Mouse (Mus musculus): ENCODE results near the gene Taf8. TPM values are rescaled to one million over a fixed set of nuclear protein-coding genes. Genes with fewer than 3 reads are reported as not detected.

Taf8 gene
- total RNA-seq, 2 experiments from 2014 or later = 15.4 to 19.1 TPM

DNA sequence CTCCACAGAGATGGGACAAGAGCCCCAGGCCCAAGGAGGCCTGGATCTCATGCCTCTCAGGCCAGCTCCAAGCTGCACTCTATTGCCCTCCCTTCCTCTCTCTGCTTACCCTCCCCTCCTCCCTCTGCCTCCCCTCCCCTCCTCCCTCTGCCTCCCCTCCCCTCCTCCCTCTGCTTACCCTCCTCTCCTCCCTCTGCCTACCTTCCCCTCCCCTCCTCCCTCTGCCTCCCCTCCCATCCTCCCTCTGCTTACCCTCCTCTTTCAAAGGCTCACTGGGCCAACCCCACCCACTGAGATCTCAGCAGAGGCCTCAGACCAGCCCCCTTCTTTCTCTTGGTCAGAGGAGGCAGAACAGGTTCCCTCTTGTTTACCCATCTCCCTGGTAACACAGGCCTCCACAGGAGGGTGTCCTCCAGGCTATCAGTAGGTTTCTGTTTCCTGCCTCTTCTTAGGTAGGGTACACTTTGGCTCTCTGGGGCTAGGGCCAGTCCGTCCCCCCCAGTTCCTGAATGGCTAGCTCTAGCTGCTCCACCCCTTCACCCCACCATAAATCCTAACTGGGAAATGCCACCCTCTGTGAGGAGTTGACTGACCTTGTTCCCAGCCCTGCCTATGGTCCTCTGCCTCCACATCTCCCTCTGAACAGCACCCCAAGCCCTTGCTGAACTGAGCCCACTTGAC is 17.7 kb downstream of the Taf8 start:
- no peak for DNase-seq

DNA sequence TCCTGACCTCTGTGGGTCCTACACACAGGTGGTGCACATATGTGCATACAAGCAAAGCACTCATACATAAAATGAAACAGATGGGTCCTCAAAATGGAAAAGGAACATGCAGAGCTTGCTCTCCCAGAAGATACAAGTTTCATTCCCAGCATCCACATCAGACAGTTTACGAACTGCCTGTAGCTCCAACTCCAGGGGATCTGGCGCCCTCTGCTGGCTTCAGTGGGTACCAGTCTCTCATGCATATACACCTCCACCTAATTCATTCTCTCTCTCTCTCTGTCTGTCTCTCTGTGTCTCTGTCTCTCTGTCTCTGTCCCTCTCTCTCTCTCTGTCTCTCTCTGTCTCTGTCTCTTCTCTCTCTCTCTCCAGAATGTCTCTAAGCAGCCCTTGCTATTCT is 19.7 kb downstream of the Taf8 start:
- peak; percentile 84 for DNase-seq

DNA sequence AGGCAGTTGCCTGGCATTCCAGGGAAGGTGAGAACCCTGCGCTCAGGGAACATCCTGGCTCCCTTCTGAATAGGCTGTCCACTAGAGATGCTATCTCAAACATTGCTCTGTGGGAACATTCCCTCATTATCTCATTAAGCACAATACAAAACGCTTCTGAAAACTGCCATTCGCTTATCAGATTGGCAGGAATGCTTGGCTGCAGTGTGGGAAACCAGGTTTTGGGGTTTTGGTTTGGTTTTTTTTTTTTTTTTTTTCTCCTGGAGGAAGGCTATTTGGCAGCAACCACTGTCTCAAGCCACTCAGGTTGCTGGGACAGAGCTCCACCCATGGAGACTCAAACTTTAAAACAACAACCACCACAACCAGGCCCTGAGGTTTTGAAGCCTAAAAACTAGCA is 22.2 kb downstream of the Taf8 start:
- DNase-seq = no peak

DNA sequence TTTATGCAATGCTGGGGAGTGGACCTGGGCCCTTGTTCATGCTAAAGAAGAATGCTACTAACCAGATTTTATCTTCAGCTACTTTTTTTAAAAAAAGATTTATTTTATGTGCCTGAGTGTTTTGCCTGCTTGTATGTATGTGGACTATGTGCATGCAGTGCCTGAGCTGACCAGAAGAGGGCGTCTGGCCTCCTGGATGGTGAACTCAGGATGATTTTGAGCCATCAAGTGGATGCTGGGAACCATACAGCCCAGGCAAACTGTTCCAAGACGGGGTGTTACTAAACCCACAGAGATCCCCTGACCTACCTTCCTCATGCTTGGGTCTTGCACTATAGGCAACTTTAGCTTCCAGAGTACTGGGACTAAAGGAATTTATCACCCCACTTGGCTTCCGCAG is 26.4 kb downstream of the Taf8 start:
- DNase-seq = no peak

DNA sequence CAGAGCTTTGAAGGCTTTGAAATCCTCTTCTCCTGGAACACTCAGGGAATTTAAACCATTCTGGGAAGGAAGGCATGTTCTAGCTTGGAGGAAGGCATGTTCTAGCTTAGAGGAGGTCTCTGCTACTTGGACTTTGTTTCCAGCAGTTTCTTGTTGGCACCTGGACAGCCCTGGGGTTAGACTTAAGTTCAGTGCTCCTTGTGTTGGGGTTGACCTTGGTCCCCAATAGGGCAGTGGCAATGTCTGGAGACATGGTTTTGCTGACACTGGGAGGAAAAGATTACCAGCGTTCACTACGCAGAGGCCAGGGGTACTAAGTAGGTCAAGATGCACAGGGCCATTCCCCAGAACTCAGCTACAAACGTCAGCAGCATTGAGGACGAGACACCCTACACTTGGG is 26.9 kb downstream of the Taf8 start:
- no peak for DNase-seq

DNA sequence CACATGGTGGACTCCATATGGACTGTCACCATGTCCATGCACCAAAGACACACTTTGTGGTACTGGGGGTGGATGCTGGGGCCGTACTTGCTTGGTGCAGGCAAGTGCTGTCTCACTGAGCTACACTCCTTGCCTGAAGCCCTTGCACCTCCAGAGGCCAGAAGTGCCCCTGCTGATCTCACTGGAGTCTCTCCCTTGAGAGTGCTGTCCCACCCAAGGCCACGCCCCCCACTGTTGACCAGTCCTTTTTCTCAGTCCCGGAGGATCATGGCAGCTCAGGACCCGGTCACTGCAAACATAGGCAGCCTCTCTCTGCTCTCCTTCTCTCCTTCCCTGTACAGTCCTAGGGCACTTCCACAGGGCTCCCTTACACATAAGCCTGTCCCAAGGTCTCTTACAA is 27.8 kb downstream of the Taf8 start:
- no peak for DNase-seq

DNA sequence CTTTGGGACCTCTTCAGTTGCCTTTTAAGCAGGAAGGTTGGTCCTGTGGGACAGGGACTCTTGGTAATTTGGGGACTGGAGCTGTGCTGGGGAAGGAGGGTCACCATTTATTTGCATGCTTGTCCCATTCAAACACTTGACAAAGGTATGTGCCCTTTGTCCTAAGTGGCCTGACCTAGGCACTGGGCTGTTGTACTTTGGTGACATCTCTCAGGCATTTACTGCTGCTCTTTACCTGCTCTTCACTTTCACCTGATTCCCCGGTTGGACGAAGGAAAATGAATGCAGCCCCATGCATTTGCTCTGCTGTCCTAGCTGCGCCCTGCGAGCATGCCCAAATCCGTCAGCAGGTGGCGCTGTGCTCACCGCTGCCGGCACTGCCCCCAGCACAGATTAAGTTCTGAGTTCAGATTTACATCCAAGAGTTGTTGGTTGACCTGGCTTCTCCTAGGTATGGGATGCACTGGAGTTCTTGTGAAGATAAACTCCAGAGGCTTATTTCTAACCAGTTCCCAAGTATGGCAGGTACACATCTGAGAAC is 28.6 kb downstream of the Taf8 start:
- DNase-seq = peak; percentile 77

DNA sequence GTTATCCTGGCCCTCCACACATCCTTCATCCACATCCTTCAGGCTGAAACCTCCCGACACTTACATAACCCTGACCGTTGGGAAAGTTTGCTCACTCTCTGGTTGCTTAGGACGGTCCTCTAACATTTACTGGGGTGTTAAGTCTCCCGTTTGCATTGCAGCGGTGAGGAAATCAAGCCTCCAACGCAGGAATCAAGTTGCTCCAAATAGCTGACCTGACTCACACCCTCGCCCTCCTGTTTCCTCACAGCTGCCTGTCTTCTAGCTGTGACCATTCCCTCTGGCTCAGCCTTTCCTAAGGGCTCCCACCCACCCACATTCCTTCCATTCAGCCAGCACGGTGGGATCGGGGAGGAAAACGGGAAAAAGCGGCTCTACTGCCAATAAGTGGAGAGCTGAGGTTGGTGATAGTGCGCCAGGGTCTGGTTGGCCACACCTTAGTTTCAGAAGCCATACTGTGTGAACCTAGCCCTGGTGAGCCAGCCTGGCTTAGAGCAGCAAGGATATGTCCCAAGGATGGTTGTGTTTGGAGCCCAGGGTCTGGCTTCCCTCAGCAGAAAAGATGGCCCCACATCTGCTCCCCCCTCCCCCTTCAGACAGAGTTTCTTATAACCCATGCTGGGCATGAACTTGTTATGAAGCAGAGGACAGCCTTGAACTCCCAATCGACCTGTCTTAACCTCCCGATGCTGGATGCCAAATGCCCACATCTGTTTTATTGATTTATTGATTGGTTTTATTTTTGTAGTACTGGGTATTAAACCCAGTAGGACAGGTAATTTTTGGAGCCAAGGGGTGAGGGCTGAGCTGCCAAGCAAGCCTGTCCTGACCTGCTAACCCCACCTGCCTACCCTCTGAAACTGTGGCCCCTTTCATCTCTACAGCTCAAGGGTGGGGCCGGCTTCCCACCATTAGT is 29.4 kb downstream of the Taf8 start:
- no peak for DNase-seq

DNA sequence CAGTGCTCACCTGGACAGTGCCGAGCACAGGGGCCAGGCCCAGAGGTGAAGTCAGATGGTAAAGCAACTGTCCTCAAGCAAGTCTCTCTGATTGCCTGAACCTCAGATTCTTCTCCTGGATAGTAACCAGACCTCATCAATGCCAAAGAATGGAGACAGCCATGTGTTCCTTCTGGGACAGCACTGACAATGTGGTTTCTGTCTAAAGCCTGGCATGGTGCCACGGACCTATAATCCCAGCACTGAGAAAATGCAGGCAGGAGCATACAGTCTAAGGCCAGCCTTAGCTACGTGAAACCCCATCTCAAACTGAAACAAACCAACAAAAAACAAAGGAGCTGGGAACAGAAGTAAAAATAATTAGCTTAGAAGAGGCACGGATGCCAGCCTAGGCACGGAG is 31.4 kb downstream of the Taf8 start:
- no peak for DNase-seq

DNA sequence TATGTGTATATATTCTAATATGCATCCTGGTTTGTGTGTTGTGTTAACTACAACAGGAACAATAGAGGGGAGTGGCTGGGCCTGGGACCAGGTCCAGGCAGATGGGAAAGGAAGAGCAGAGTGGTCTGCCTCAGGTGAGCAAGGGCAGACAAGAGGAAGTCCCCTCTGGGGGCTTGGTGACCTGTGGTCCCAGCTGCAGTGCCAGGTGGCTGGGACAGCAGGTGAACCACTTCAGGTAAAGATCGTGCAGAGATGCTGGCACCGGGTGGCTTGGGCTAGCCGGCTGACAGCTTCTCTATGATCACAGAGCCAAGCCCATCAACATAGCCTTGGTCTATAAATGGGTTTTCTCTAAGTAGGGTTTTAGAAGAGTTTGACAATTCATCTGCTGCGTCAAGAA is 32.0 kb downstream of the Taf8 start:
- no peak for DNase-seq

DNA sequence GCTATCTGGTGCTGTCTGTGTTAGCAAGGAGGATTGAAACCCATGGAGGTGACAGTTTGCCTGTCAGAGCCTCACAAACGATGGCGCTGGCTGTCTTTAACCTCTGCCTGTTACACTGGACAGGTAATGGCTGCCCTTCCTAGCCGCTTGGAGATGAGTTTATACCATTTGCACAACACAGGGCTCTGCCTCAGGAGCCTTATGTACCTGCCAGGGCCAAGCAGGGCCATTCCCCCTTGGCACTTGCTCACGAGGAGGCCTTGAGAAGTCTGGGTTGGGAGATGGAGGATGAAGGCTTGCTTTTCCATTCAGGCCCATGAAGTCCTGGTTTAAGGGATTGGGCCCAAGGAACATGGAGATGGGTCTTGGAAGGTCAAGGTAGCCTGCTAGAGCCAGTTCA is 32.5 kb downstream of the Taf8 start:
- no peak for DNase-seq

DNA sequence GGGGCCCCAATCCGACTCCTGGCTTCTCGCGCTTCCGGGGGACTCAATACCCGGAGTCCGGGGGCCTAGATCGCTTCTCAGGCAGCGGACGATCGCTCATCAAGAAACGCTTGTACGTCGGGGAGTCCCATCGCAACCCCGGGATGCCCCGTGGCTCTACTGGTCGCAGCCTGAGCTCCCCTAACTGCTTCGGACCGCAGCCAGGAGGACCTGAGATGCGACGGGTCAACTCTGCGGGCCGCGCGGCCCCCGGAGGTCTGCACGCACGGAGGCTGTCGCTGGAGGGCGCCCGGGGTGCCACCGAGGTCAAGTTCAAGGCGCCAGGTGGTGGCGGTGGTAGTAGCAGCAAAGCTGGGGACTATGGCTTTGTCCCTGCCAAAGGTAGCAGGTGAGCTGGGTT is 33.6 kb downstream of the Taf8 start:
- DNase-seq = no peak

DNA sequence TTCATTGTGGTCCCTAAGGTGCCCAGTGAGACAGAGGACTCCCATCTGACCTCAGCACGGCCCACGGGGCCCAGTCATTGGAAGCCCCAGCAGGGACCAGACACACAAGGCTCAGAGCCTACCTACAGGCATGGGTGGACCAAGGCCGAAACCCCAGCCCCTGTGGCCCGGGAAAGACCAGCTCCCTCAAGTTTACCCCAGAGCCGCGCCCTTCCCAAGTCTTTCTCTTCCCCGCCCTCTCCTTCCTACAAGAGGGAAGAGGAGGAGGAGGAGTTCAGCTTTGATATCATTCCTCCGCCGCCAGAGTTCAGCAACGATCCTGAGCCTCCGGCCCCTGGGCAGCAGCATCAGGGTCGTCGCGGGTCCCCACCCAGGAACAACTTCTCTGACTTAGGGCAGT is 34.0 kb downstream of the Taf8 start:
- no peak for DNase-seq

DNA sequence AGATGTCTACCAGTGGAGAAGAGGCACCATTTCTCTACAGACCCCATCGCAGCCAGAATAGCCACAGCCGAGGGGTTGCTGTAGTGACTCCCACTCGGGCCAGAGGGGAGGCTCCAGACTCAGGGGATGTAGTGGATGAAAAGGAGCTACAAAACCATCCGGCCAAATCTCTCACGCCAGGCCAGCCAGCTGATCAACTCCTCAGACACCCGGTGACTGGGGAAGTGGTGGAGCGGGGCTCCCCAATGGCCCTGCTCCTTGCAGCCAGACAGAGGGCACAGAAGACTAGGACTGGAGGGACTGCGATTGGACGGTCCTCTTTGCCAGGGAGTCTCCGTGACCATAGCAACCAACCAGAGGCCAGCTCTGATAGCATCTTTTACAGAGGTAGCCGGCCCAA is 34.4 kb downstream of the Taf8 start:
- no peak for DNase-seq

DNA sequence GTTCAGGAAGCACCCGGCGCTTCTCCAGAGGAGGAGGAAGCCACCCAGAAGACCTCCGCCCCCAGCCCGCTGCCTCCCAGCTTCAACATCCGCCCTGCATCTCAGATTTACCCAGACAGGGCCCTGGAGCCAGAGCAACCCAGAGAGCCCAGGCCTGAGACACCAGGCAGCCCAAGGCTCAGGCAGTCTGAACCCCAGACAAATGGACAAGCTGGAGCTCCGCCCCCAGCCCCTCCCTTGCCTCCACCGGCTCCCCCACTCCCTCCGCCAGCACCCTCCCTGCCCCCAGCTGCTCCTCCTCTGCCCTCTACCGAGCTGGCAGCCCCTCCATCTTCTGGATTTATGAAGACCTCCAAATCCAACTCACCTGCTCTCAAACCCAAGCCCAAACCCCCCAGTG is 35.8 kb downstream of the Taf8 start:
- no peak for DNase-seq

DNA sequence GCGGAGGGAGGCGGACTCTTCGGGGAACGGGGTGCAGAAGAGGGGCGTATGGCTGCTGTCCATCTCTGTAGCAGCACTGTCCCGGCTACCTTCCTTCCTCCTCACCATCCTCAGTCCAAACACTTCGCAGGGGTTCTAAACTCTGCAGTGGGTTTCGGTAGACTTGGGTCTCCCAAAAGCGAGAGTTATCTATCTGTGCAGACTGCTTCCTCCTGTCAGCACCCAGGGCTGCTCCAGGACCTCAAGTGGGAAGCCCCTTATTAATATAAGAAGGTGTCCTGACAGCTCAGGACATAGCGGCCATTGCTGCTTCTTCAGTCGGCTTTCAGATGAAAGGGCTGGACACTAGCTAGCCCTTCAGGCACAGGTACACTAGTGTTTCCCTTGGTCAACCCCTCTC is 37.1 kb downstream of the Taf8 start:
- no peak for DNase-seq

DNA sequence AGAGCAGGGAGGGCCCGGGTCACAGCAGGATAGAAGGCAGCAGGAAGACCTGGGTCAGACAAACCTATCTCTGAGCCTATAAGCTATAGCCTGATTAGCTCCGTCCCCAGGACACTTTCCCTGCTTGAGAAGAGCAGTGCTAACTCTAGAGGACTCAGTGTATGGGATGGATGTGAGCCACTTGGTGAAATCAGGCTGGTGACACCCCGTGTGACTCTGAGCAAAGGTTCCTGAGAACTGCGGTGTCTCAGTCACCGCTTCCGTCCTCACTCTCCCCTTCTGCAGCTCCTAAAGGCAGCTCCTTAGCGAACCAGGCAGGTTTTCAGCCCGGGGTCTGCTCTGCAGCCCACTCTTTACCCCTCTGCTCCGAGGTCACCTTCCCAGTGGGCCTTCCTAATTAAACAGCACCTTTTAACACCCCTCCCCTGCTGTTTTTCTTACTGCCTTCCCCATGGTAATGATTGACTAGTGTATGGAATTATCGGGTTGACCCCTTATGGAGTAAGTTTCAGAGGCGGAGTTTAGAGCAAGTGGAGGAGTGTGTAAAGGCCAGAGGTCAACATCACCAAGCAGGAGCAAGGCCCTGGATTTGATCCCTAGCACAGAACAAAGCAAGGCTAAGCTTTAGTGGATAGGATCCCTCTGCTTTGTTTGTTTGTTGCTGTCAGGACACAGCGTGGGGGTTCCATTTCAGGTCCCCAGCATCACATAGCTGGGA is 37.7 kb downstream of the Taf8 start:
- DNase-seq = no peak

DNA sequence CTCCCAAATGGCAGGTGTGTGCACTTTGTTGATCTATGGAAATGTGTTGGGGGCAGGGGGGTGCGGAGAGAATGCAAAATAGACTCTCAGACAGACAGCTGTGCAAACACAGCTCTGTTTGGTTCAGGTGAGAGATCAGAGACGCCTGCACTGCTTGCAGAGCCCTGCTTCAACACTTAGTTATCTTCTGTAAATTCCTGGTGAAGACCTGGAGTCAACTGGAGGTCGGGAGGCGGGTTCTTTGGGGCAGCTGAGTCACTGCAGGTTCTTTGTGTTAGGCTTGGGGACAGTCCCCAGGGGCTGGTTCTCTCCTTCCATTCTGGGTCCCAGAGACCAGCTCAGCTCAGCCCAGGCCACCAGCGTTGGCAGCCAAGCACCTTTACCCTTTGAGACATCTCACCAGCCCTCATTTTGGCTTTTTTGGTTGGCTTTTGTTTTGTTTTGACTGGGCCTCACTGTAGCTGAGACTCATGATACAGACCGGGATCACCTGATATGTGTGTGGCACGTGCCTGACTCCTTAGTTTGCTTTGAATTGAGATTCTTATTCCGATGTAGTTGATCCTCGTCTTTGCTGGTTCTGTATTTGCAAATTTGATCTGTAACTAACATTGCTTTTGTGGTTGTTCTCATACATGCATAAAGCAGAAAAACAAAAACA is 39.2 kb downstream of the Taf8 start:
- DNase-seq = no peak

DNA sequence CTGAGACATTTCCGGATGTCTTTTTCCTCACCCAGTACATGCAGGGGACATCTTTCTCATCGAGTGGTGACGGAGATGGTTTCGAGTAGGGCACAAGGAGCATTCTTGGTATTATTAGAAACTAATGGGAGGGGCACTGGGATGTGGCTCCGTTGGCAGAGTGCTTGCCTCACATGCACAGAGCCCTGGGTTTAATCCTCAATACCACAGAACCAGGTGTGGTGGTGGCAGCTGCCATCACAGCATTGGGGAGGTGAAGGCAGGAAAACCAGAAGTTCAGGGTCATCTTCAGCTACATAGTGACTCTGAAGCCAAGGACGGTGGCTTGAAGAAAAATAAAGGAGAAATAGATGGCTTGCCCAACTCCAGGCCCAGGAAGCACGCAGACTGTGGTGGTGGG is 39.9 kb downstream of the Taf8 start:
- no peak for DNase-seq

DNA sequence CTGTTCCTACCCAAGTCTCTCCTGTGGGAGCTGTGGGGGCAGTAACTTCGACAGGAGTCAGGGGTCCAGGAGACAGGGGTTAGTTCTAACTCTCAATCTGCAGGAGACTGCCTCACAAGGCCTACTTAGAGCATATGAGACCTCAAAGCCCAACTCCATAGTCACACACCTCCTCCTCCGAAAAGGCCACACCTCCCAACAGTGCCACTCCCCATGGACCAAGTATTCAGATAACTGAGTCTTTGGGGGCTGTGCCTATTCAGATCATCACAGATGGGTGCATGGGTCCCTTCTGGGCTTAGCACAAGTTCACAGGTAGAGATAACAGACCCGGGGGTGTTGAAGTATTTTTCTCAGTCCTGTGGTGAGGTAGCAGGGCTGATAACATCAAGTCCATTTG is 40.4 kb downstream of the Taf8 start:
- DNase-seq = no peak

DNA sequence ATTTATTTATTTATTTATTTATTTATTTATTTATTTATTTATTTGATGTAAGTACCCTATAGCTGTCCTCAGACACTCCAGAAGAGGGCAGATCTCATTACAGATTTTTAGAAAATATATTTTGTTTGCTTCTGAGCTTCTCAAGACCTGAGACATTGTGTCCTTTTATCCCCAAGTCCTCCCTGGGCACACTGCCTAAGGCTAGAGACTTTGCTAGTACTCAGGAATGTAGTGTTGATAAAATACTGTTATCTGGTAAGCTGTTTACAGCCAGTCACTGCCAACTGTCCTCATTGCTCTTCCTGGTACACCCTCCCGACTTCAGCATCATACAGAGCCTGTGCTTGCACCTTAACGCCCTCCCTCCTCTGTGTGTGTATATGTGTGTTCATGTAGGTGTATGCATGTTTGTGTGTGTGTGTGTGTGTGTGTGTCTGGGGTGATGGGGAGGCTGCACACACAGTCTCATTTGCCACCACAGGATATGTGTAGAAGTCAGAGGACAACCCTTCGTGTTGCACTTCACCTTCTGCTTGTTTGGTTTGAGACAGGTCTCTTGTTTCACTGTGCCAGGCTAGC is 42.7 kb downstream of the Taf8 start:
- no peak for DNase-seq

DNA sequence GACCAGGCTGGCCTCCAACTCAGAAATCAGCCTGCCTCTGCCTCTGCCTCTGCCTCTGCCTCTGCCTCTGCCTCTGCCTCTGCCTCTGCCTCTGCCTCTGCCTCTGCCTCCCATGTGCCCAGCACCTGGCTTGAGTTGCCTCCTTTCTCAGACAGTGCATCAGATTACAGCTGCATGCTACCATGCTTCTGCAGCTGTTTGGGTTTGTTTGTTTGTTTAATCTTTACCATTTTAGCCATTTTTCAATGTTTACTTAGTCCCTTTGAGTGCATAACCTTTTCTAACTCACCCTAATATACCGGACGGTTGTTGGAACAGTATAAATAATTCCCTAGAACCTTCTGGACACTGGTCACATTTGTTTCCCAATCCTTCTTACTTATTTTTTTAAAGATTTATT is 43.2 kb downstream of the Taf8 start:
- no peak for DNase-seq
